ENCODE assay signal across 8 mouse cellular contexts in genomic region chr11:107451106-107451505, GRCm38 (mm10). TPM values are rescaled to one million over a fixed set of nuclear protein-coding genes. Genes with fewer than 3 reads are reported as not detected.
DNase-seq lines count a peak whose midpoint lies in the region; ATAC-seq lines count a peak whose summit lies in the region.

No protein-coding gene starts in this region.

- H3K36me3 ChIP-seq in macrophage (ENCODE audit: inconsistent target), result no peaks in the 10 kb centered on the region
- H3K36me3 ChIP-seq in hindbrain, embryonic 11.5 days (ENCODE audit: control insufficient read depth, insufficient read depth, low read length), result no peaks in the 10 kb centered on the region
- no peaks in the 10 kb centered on the region for H3K36me3 ChIP-seq in forebrain, embryonic 11.5 days (ENCODE audit: control insufficient read depth, insufficient read depth, low read length)

- no peaks in the 10 kb centered on the region for H3K9me3 ChIP-seq in hindbrain, embryonic 11.5 days (ENCODE audit: control insufficient read depth, low read length)
- no peaks in the 10 kb centered on the region for H3K9me3 ChIP-seq in forebrain, embryonic 11.5 days (ENCODE audit: control insufficient read depth, low read length)

- no peaks in the 10 kb centered on the region for H3K4me1 ChIP-seq in hindbrain, embryonic 11.5 days (replicated peaks; ENCODE audit: control insufficient read depth, insufficient read depth, low read length)
- no peaks in the 10 kb centered on the region; the same call in 1 of the 2 replicates for H3K4me1 ChIP-seq in forebrain, embryonic 11.5 days (replicated peaks; ENCODE audit: control insufficient read depth, insufficient read depth, low read length)

- no peak overlapping the region for H3K9ac ChIP-seq in hindbrain, embryonic 11.5 days (ENCODE audit: low read depth, low read length)
- H3K9ac ChIP-seq in forebrain, embryonic 11.5 days (ENCODE audit: low read length), result no peak overlapping the region

- no peak overlapping the region for H3K4me2 ChIP-seq in hindbrain, embryonic 11.5 days (replicated peaks; ENCODE audit: low read depth, low read length)
- no peak overlapping the region for H3K4me2 ChIP-seq in forebrain, embryonic 11.5 days (ENCODE audit: low read depth, low read length, severe bottlenecking)

- no peaks in the 10 kb centered on the region for H3K27me3 ChIP-seq in hindbrain, embryonic 11.5 days (ENCODE audit: control insufficient read depth, insufficient read depth, low read length)
- no peaks in the 10 kb centered on the region for H3K27me3 ChIP-seq in forebrain, embryonic 11.5 days (ENCODE audit: control insufficient read depth, insufficient read depth, low read length)

- no peak for ATAC-seq in hindbrain, embryonic 11.5 days (ENCODE audit: low FRiP score)
- ATAC-seq in forebrain, embryonic 11.5 days (replicated peaks; ENCODE audit: low FRiP score), result no peak

- peaks cover 74% of the 10 kb centered on the region; the same call in 1 of the 2 replicates for H3K79me2 ChIP-seq in macrophage (ENCODE audit: inconsistent target)

- 4% methylated on average over 9 of the region's 10 CpGs for WGBS in macrophage (ENCODE audit: missing documents)
- 89% methylated on average over 10 of the region's 10 CpGs for WGBS in hindbrain, embryonic 11.5 days
- WGBS in forebrain, embryonic 11.5 days, result 93% methylated on average over 10 of the region's 10 CpGs

- DNase-seq in testis, postnatal 14 days (ENCODE audit: low spot score), result peak; percentile 39
- DNase-seq in testis, postnatal 10 days (ENCODE audit: low spot score), result no peak
- DNase-seq in heart, postnatal 4 days, result peak; percentile 24
- DNase-seq in cerebellum, postnatal 14 days, result no peak
- no peak for DNase-seq in hindbrain, embryonic 11.5 days (ENCODE audit: low spot score)
- DNase-seq in frontal cortex, postnatal 10 days (ENCODE audit: low spot score in 2 of 2), result no peak
- DNase-seq in forebrain, embryonic 11.5 days (ENCODE audit: low spot score), result no peak

- H3K27ac ChIP-seq in macrophage, result peak overlapping the region; percentile 19; the same call in 1 of the 2 replicates
- H3K27ac ChIP-seq in hindbrain, embryonic 11.5 days (ENCODE audit: low read depth, low read length), result no peak overlapping the region
- no peak overlapping the region for H3K27ac ChIP-seq in forebrain, embryonic 11.5 days (ENCODE audit: low read depth, low read length)

- H3K4me3 ChIP-seq in macrophage (ENCODE audit: inconsistent target), result no peak overlapping the region
- H3K4me3 ChIP-seq in hindbrain, embryonic 11.5 days (ENCODE audit: low read depth, low read length), result no peak overlapping the region
- H3K4me3 ChIP-seq in forebrain, embryonic 11.5 days (ENCODE audit: low read depth, low read length), result no peak overlapping the region

RNA-seq across cellular contexts. Expression of gene Pitpnc1, which starts 19.4 kb away (rescaled TPM):
- 10 to 100 TPM; 68.1 to 75.2 TPM for total RNA-seq in heart, postnatal 4 days (2021)
- 100 to 1,000 TPM in 22 of 26 experiments, 10 to 100 TPM in 4; 73.3 to 454 (median 139) TPM for total RNA-seq in macrophage (2018; cell fraction: chromatin; rRNA removed)
- 10 to 100 TPM; 26.8 to 55.8 (median 41.9) TPM for total RNA-seq in macrophage (2018; cell fraction: cytosol; rRNA removed)
- total RNA-seq in macrophage (2018; cell fraction: nucleus; rRNA removed), result 100 to 1,000 TPM in 1 of 26 experiments, 10 to 100 TPM in 25; 27.9 to 103 (median 57.9) TPM
- 21.3 to 50.1 TPM (median 30.5 TPM) in 3 replicates for polyA plus RNA-seq in macrophage (2018)
- polyA plus RNA-seq in hindbrain, embryonic 11.5 days (2014; fragmentation: Nextera tagmentation; extraction: Ambion mirVana), result 26.8 and 32.3 TPM in 2 replicates
- 34.2 and 35.7 TPM in 2 replicates for polyA plus RNA-seq in forebrain, embryonic 11.5 days (2014; fragmentation: Nextera tagmentation; extraction: Ambion mirVana)

RNA-seq across cellular contexts. Expression of gene Psmd12, which starts 28.2 kb away (rescaled TPM):
- 10 to 100 TPM; 83.0 to 83.3 TPM for total RNA-seq in heart, postnatal 4 days (2021)
- total RNA-seq in macrophage (2018; cell fraction: chromatin; rRNA removed), result 10 to 100 TPM; 19.1 to 51.0 (median 37.6) TPM
- 10 to 100 TPM; 44.9 to 69.9 (median 58.1) TPM for total RNA-seq in macrophage (2018; cell fraction: cytosol; rRNA removed)
- 10 to 100 TPM; 22.7 to 54.8 (median 34.9) TPM for total RNA-seq in macrophage (2018; cell fraction: nucleus; rRNA removed)
- polyA plus RNA-seq in macrophage (2018), result 51.5 to 101 TPM (median 97.5 TPM) in 3 replicates
- polyA plus RNA-seq in hindbrain, embryonic 11.5 days (2014; fragmentation: Nextera tagmentation; extraction: Ambion mirVana), result 224 and 230 TPM in 2 replicates
- polyA plus RNA-seq in forebrain, embryonic 11.5 days (2014; fragmentation: Nextera tagmentation; extraction: Ambion mirVana), result 213 and 218 TPM in 2 replicates

Comparison
In these comparisons a context has a peak if more than half of its experiments do, and no peak if none do; other contexts are left out.
1. DNase-seq: peak in testis, postnatal 14 days (single experiment) and heart, postnatal 4 days (single experiment); none in testis, postnatal 10 days (single experiment), cerebellum, postnatal 14 days (0 of 2), hindbrain, embryonic 11.5 days (single experiment), frontal cortex, postnatal 10 days (0 of 2) and forebrain, embryonic 11.5 days (single experiment).